Comparison of ENCODE assay signal across 14 mouse cellular contexts in genomic region chr2:170748901-170749300, GRCm38 (mm10). TPM values are rescaled to one million over a fixed set of nuclear protein-coding genes. Genes with fewer than 3 reads are reported as not detected.
"Had no signal": no experiment of that assay in that cellular context is flagged by ENCODE, and none has a peak within 500 bp of the region (broad histone marks: within the 10 kb centered on the region; RNA-seq: fewer than 3 reads in every experiment).

No protein-coding gene starts in this region.

- DNase-seq: kidney, postnatal 14 days; left cerebral cortex, postnatal 4 days; lung, adult 2 months; lung, postnatal 36 days; retina, postnatal 1 day; right cerebral cortex, postnatal 4 days; spleen, adult 18-20 months; thymus, adult 18-20 months; thymus, postnatal 25 days had no signal

- H3K4me2 ChIP-seq: limb, embryonic 13.5 days had no signal

- H3K4me3 ChIP-seq: limb, embryonic 13.5 days had no signal

- ATAC-seq: lung, postnatal 0 days; midbrain, embryonic 16.5 days had no signal

- H3K9ac ChIP-seq: limb, embryonic 13.5 days; liver, embryonic 14.5 days had no signal

- H3K27ac ChIP-seq: limb, embryonic 13.5 days; liver, embryonic 14.5 days had no signal

- H3K36me3 ChIP-seq: limb, embryonic 13.5 days had no signal

- H3K4me1 ChIP-seq: limb, embryonic 13.5 days had no signal

RNA-seq across cellular contexts. Expression of gene Dok5, which starts 17.3 kb away (rescaled TPM):
- total RNA-seq: liver, adult 2 months had no signal
- polyA plus RNA-seq: liver, adult 2 months had no signal
